10 mouse cellular contexts compared by ENCODE assay signal in the genomic region with DNA sequence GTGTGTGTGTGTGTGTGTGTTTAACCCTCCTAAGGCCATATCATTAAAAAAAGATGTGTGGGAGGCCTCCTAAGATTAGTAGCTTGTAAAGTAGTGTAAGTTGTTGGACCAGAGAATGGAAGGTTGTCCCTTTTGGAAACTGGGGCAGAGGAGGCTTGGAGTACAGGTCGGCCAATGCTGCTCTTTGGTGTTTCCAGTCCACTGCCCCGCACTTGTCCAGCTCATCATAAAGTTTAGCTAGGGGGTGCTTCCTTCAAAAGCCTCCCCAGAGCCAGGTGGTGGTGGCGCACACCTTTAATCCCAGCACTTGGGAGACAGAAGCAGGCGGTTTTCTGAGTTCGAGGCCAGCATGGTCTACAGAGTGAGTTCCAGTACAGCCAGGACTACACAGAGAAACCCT. TPM values are rescaled to one million over a fixed set of nuclear protein-coding genes. Genes with fewer than 3 reads are reported as not detected.
A peak's percentile ranks its signal among the peaks of the same experiment; 100 is the strongest.
DNase-seq lines count a peak whose midpoint lies in the region; ATAC-seq and TF ChIP-seq lines count a peak whose summit lies in the region.
"Had no signal": no experiment of that assay in that cellular context is flagged by ENCODE, and none has a peak within 500 bp of the region (broad histone marks: within the 10 kb centered on the region; RNA-seq: fewer than 3 reads in every experiment).

No protein-coding gene starts in this region.

- TF ChIP-seq CTCF in ES-Bruce4 (IDR thresholded peaks at IDR 0.05; ENCODE audit: low read depth, low read length) = no peak
- no peak for TF ChIP-seq CTCF in hindbrain, postnatal 0 days (IDR thresholded peaks at IDR 0.05; ENCODE audit: low read depth)

- DNase-seq in hindbrain, postnatal 0 days (ENCODE audit: low spot score) = no peak
- DNase-seq in liver, embryonic 13.5 days = no peak
- no peak for DNase-seq in right cerebral cortex, adult 18-20 months
- no peak for DNase-seq in cerebellum, postnatal 36 days
- DNase-seq in frontal cortex, postnatal 14 days (ENCODE audit: low spot score in 2 of 2) = no peak
- DNase-seq: thymus, postnatal 14 days had no signal

- TF ChIP-seq EP300 in ES-Bruce4 (IDR thresholded peaks at IDR 0.05; ENCODE audit: insufficient read depth, low read depth, low read length) = no peak

- no peaks in the 10 kb centered on the region for H3K9me3 ChIP-seq in erythroblast, embryonic 14.5 days (ENCODE audit: control insufficient read depth, low read length)
- H3K9me3 ChIP-seq in ES-Bruce4 (replicated peaks; ENCODE audit: control insufficient read depth, insufficient read depth, low read length, poor library complexity, severe bottlenecking) = no peaks in the 10 kb centered on the region; the same call in 1 of the 2 replicates
- H3K9me3 ChIP-seq in hindbrain, postnatal 0 days (ENCODE audit: low read length) = no peaks in the 10 kb centered on the region
- H3K9me3 ChIP-seq in liver, embryonic 13.5 days (replicated peaks) = no peaks in the 10 kb centered on the region

- H3K27me3 ChIP-seq in erythroblast, embryonic 14.5 days (ENCODE audit: control insufficient read depth) = peaks cover 17% of the 10 kb centered on the region
- H3K27me3 ChIP-seq in ES-Bruce4 (ENCODE audit: control insufficient read depth, insufficient read depth, low read length, poor library complexity, severe bottlenecking) = no peaks in the 10 kb centered on the region
- no peaks in the 10 kb centered on the region for H3K27me3 ChIP-seq in hindbrain, postnatal 0 days (ENCODE audit: insufficient read depth, low read length)
- 0 out of 2 replicates have a peak, but pooled peaks cover 3% of the 10 kb centered on the region for H3K27me3 ChIP-seq in liver, embryonic 13.5 days

- peak overlapping the region; percentile 26; the same call in 1 of the 2 replicates for H3K27ac ChIP-seq in ES-Bruce4 (ENCODE audit: insufficient read depth, low read length)
- H3K27ac ChIP-seq in hindbrain, postnatal 0 days = 0 out of 2 replicates have a peak overlapping the region, but pooled peaks have one; percentile 68
- no peak overlapping the region for H3K27ac ChIP-seq in liver, embryonic 13.5 days

- peak overlapping the region; percentile 81 for H3K4me3 ChIP-seq in erythroblast, embryonic 14.5 days (replicated peaks)
- H3K4me3 ChIP-seq in ES-Bruce4 (ENCODE audit: low read depth, low read length) = no peak overlapping the region
- H3K4me3 ChIP-seq in hindbrain, postnatal 0 days (ENCODE audit: low read length) = no peak overlapping the region
- H3K4me3 ChIP-seq in liver, embryonic 13.5 days (replicated peaks) = peak overlapping the region; percentile 73; the same call in 1 of the 2 replicates

- no peak overlapping the region for H3K9ac ChIP-seq in ES-Bruce4 (ENCODE audit: low read depth, poor library complexity, severe bottlenecking)
- no peak overlapping the region for H3K9ac ChIP-seq in hindbrain, postnatal 0 days (replicated peaks; ENCODE audit: low read length)
- H3K9ac ChIP-seq in liver, embryonic 13.5 days = peak overlapping the region; percentile 76; the same call in 1 of the 2 replicates

- peak overlapping the region; percentile 76 for H3K4me2 ChIP-seq in hindbrain, postnatal 0 days (ENCODE audit: low read depth, low read length)
- H3K4me2 ChIP-seq in liver, embryonic 13.5 days = peak overlapping the region; percentile 92

- peaks cover 22% of the 10 kb centered on the region for H3K4me1 ChIP-seq in erythroblast, embryonic 14.5 days (ENCODE audit: control insufficient read depth)
- H3K4me1 ChIP-seq in ES-Bruce4 (ENCODE audit: control insufficient read depth, insufficient read depth, low read length) = no peaks in the 10 kb centered on the region
- peaks cover 12% of the 10 kb centered on the region; the same call in 1 of the 2 replicates for H3K4me1 ChIP-seq in hindbrain, postnatal 0 days (ENCODE audit: insufficient read depth, low read length)
- peaks cover 33% of the 10 kb centered on the region for H3K4me1 ChIP-seq in liver, embryonic 13.5 days (replicated peaks)

- no peaks in the 10 kb centered on the region for H3K36me3 ChIP-seq in erythroblast, embryonic 14.5 days (ENCODE audit: control insufficient read depth)
- no peaks in the 10 kb centered on the region for H3K36me3 ChIP-seq in ES-Bruce4 (ENCODE audit: control insufficient read depth, insufficient read depth, low read length, poor library complexity, severe bottlenecking)
- H3K36me3 ChIP-seq in hindbrain, postnatal 0 days (ENCODE audit: insufficient read depth, low read length) = no peaks in the 10 kb centered on the region
- no peaks in the 10 kb centered on the region for H3K36me3 ChIP-seq in liver, embryonic 13.5 days

- TF ChIP-seq POLR2A in ES-Bruce4 (IDR thresholded peaks at IDR 0.05; ENCODE audit: insufficient read depth, low read length) = no peak

- WGBS in hindbrain, postnatal 0 days = 90% methylated on average over 5 of the region's 5 CpGs
- WGBS in liver, embryonic 13.5 days (ENCODE audit: insufficient replicate concordance) = 79% methylated on average over 5 of the region's 5 CpGs

- no peak for ATAC-seq in erythroblast, adult 5-6 weeks (replicated peaks; ENCODE audit: low FRiP score, poor library complexity, severe bottlenecking)
- no peak for ATAC-seq in hindbrain, postnatal 0 days
- ATAC-seq in liver, embryonic 13.5 days (ENCODE audit: low read depth) = no peak

RNA-seq across cellular contexts. Expression of a gene that starts 0.8 kb away (rescaled TPM):
- not detected in 2 replicates for polyA plus RNA-seq in erythroblast, embryonic 14.5 days (2012)
- not detected in 2 replicates for total RNA-seq in erythroblast, adult 5-6 weeks (2015; ENCODE audit: low replicate concordance)
- not detected in 2 replicates for total RNA-seq in erythroblast, adult 5-6 weeks (2017; ENCODE audit: low replicate concordance)
- polyA plus RNA-seq in ES-Bruce4 (2011; ENCODE audit: insufficient read depth, insufficient read length, low read depth, missing spikeins) = 0.49 and 0.52 TPM in 2 replicates
- total RNA-seq in hindbrain, postnatal 0 days (2014; rRNA removed) = 3.2 and 3.6 TPM in 2 replicates
- polyA plus RNA-seq in hindbrain, postnatal 0 days (2015; fragmentation: Nextera tagmentation; extraction: Ambion mirVana) = 2.6 and 3.0 TPM in 2 replicates
- not detected in 2 replicates for polyA plus RNA-seq in liver, embryonic 13.5 days (2015; fragmentation: Nextera tagmentation; extraction: Ambion mirVana)
- total RNA-seq: common myeloid progenitor, adult 5-6 weeks had no signal

RNA-seq across cellular contexts. Expression of a gene that starts 1.0 kb away (rescaled TPM):
- polyA plus RNA-seq in erythroblast, embryonic 14.5 days (2012) = 0.06 TPM in 2 replicates
- total RNA-seq in erythroblast, adult 5-6 weeks (2015; ENCODE audit: low replicate concordance) = 1.9 and 4.0 TPM in 2 replicates
- total RNA-seq in erythroblast, adult 5-6 weeks (2017; ENCODE audit: low replicate concordance) = 1.9 TPM in 1 of 2 replicates, not detected in the other
- polyA plus RNA-seq in ES-Bruce4 (2011; ENCODE audit: insufficient read depth, insufficient read length, low read depth, missing spikeins) = 1.8 and 2.7 TPM in 2 replicates
- 7.5 and 16.5 TPM in 2 replicates for total RNA-seq in hindbrain, postnatal 0 days (2014; rRNA removed)
- polyA plus RNA-seq in hindbrain, postnatal 0 days (2015; fragmentation: Nextera tagmentation; extraction: Ambion mirVana) = 14.0 and 14.5 TPM in 2 replicates
- polyA plus RNA-seq in liver, embryonic 13.5 days (2015; fragmentation: Nextera tagmentation; extraction: Ambion mirVana) = 3.5 and 3.6 TPM in 2 replicates
- total RNA-seq: common myeloid progenitor, adult 5-6 weeks had no signal

Comparison
In these comparisons a context has a peak if more than half of its experiments do, and no peak if none do; other contexts are left out.
1. H3K4me3 ChIP-seq: peak in erythroblast, embryonic 14.5 days (single experiment) and liver, embryonic 13.5 days (single experiment); none in ES-Bruce4 (single experiment) and hindbrain, postnatal 0 days (single experiment).